Mouse (Mus musculus): ENCODE data around the gene Thrb.

GRCm38 (mm10) chr14:17748945-17749344 lies 88.9 kb downstream of the Thrb start:
- TF ChIP-seq CTCF (IDR thresholded peaks at IDR 0.05; ENCODE audit: low read depth) (no peak), EP300 (IDR thresholded peaks at IDR 0.05; ENCODE audit: low read depth) (no peak)

All from liver, postnatal 0 days (tissue).